Mouse (Mus musculus) stomach, embryonic 15.5 days (tissue): ENCODE measurements around the gene Spcs3. TPM values are rescaled to one million over a fixed set of nuclear protein-coding genes. Genes with fewer than 3 reads are reported as not detected.
A peak's percentile ranks its signal among the peaks of the same experiment; 100 is the strongest.
"Not testable (repeated sequence)": the region's sequence is repeated elsewhere in the genome, so short reads cannot be mapped to it uniquely, and the experiment has no call there.

ENCODE experiments used
- ATAC-seq: fragments of 200-750 bp; cut with Nextera tagmentation; 2 replicates; pipeline ENCODE4 v1.8.0; 2017; ENCODE audit warnings: low read depth, moderate number of reproducible peaks, moderate TSS enrichment; ENCODE audit not compliant: insufficient read depth, low FRiP score
- H3K27ac ChIP-seq: fragments of 300-500 bp; sonication (generic); 2 replicates; pipeline ENCODE4 v1.5.1; 2015; ENCODE audit warnings: mild to moderate bottlenecking, inconsistent platforms
- H3K27me3 ChIP-seq: fragments of 300-500 bp; sonication (generic); replicated peaks from 2 replicates; pipeline ENCODE4 v1.6.1; 2015; ENCODE audit warnings: inconsistent platforms
- H3K36me3 ChIP-seq: fragments of 300-500 bp; sonication (generic); 2 replicates; pipeline ENCODE4 v1.6.1; 2015; ENCODE audit warnings: inconsistent platforms
- H3K4me1 ChIP-seq: fragments of 300-500 bp; sonication (generic); 2 replicates; pipeline ENCODE4 v1.6.1; 2015; ENCODE audit warnings: inconsistent platforms
- H3K4me2 ChIP-seq: fragments of 300-500 bp; sonication (generic); 2 replicates; pipeline ENCODE4 v1.6.1; 2015; ENCODE audit warnings: mild to moderate bottlenecking, inconsistent platforms
- H3K4me3 ChIP-seq: fragments of 300-500 bp; sonication (generic); replicated peaks from 2 replicates; pipeline ENCODE4 v1.5.1; 2015; ENCODE audit warnings: inconsistent platforms
- H3K9ac ChIP-seq: fragments of 300-500 bp; sonication (generic); 2 replicates; pipeline ENCODE4 v1.6.1; 2015; ENCODE audit warnings: inconsistent platforms
- H3K9me3 ChIP-seq: fragments of 300-500 bp; sonication (generic); 2 replicates; pipeline ENCODE4 v1.6.1; 2016; ENCODE audit warnings: inconsistent platforms
- WGBS: fragments of 180-500 bp; shearing (Covaris S2); methylation state at CpG from one replicate; pipeline ENCODE4 v1.1.7; 2015; 5-methylcytosine and 5-hydroxymethylcytosine counted together
- polyA plus RNA-seq: library from polyadenylated mRNA; unstranded; fragments of >200 nt; fragmentation: Nextera tagmentation; extraction: Ambion mirVana; gene quantifications from 2 replicates; pipeline ENCODE4 v1.2.1, GENCODE M21; 2015

The Spcs3 gene
- polyA plus RNA-seq, 1 experiment from 2014 or later: 101 TPM

GRCm38 (mm10) chr8:54535172-54535571 is 5.4 kb upstream of the Spcs3 start:
- H3K4me1 ChIP-seq: no peaks in the 10 kb centered on the region
- no peaks in the 10 kb centered on the region for H3K9me3 ChIP-seq
- no peaks in the 10 kb centered on the region for H3K27me3 ChIP-seq
- no peak overlapping the region for H3K9ac ChIP-seq
- H3K4me2 ChIP-seq: no peak overlapping the region
- ATAC-seq: no peak
- no peak overlapping the region for H3K27ac ChIP-seq
- 91% methylated on average over 5 of the region's 5 CpGs for WGBS
- no peak overlapping the region for H3K4me3 ChIP-seq
- H3K36me3 ChIP-seq: no peaks in the 10 kb centered on the region

GRCm38 (mm10) chr8:54528571-54528970 is 1.2 kb downstream of the Spcs3 start:
- no peaks in the 10 kb centered on the region for H3K27me3 ChIP-seq
- WGBS: 26% methylated on average over 7 of the region's 7 CpGs
- H3K4me3 ChIP-seq: peak overlapping the region; percentile 88
- peaks cover 6% of the 10 kb centered on the region for H3K4me1 ChIP-seq
- H3K27ac ChIP-seq: no peak overlapping the region
- no peaks in the 10 kb centered on the region for H3K9me3 ChIP-seq
- 0 out of 2 replicates have a peak, but pooled peaks cover 5% of the 10 kb centered on the region for H3K36me3 ChIP-seq
- H3K9ac ChIP-seq: peak overlapping the region; percentile 78; the same call in 1 of the 2 replicates
- peak overlapping the region; percentile 58 for H3K4me2 ChIP-seq
- no peak for ATAC-seq

- Histone ChIP-seq H3K9ac (no peak overlapping the region), H3K4me1 (peaks cover 6% of the 10 kb centered on the region), H3K36me3 (peaks cover 5% of the 10 kb centered on the region; the same call in 1 of the 2 replicates), H3K4me2 (no peak overlapping the region), H3K9me3 (no peaks in the 10 kb centered on the region), H3K4me3 (no peak overlapping the region), H3K27ac (no peak overlapping the region), H3K27me3 (no peaks in the 10 kb centered on the region)
- ATAC-seq: no peak
- 95% methylated on average over 6 of the region's 6 CpGs for WGBS
Measured at GRCm38 (mm10) chr8:54526700-54527099, 3.1 kb downstream of the Spcs3 start.

GRCm38 (mm10) chr8:54525606-54526005 is 4.2 kb downstream of the Spcs3 start:
- H3K9ac ChIP-seq: no peak overlapping the region
- H3K36me3 ChIP-seq: peaks cover 5% of the 10 kb centered on the region; the same call in 1 of the 2 replicates
- no peaks in the 10 kb centered on the region for H3K27me3 ChIP-seq
- no peak for ATAC-seq
- H3K9me3 ChIP-seq: no peaks in the 10 kb centered on the region
- WGBS: 80% methylated on average over 2 of the region's 2 CpGs
- H3K4me3 ChIP-seq: no peak overlapping the region
- peaks cover 6% of the 10 kb centered on the region for H3K4me1 ChIP-seq
- H3K4me2 ChIP-seq: no peak overlapping the region
- H3K27ac ChIP-seq: no peak overlapping the region

GRCm38 (mm10) chr8:54520516-54520915 is 9.3 kb downstream of the Spcs3 start:
- Histone ChIP-seq H3K4me3 (no peak overlapping the region), H3K36me3 (no peaks in the 10 kb centered on the region; the same call in 1 of the 2 replicates), H3K27me3 (no peaks in the 10 kb centered on the region), H3K4me1 (no peaks in the 10 kb centered on the region), H3K27ac (no peak overlapping the region), H3K9me3 (no peaks in the 10 kb centered on the region), H3K9ac (no peak overlapping the region), H3K4me2 (no peak overlapping the region)
- WGBS: 68% methylated on average over 4 of the region's 4 CpGs
- no peak for ATAC-seq

GRCm38 (mm10) chr8:54518756-54519460 is 10.9 kb downstream of the Spcs3 start:
- Histone ChIP-seq H3K27me3 (no peaks in the 10 kb centered on the region), H3K36me3 (no peaks in the 10 kb centered on the region; the same call in 1 of the 2 replicates), H3K4me1 (no peaks in the 10 kb centered on the region), H3K9me3 (no peaks in the 10 kb centered on the region), H3K27ac (no peak overlapping the region), H3K4me2 (no peak overlapping the region), H3K4me3 (no peak overlapping the region), H3K9ac (no peak overlapping the region)
- 76% methylated on average over 10 of the region's 10 CpGs for WGBS
- ATAC-seq: no peak

- not testable (repeated sequence) for H3K36me3 ChIP-seq, H3K4me3 ChIP-seq, H3K27ac ChIP-seq, H3K4me2 ChIP-seq, ATAC-seq, H3K4me1 ChIP-seq, H3K9me3 ChIP-seq, H3K9ac ChIP-seq, H3K27me3 ChIP-seq
- 82% methylated on average over 5 of the region's 5 CpGs for WGBS
Measured at GRCm38 (mm10) chr8:54512200-54512599, 17.6 kb downstream of the Spcs3 start.

GRCm38 (mm10) chr8:54511791-54512190 is 18.0 kb downstream of the Spcs3 start:
- Histone ChIP-seq H3K27ac (no peak overlapping the region), H3K4me1 (no peaks in the 10 kb centered on the region), H3K9me3 (no peaks in the 10 kb centered on the region), H3K4me3 (no peak overlapping the region), H3K9ac (no peak overlapping the region), H3K36me3 (no peaks in the 10 kb centered on the region), H3K27me3 (no peaks in the 10 kb centered on the region), H3K4me2 (no peak overlapping the region)
- 77% methylated on average over 3 of the region's 3 CpGs for WGBS
- ATAC-seq: no peak

GRCm38 (mm10) chr8:54509221-54509721 is 20.5 kb downstream of the Spcs3 start:
- 3% methylated on average over 10 of the region's 10 CpGs for WGBS
- Histone ChIP-seq H3K4me3 (peak overlapping the region; percentile 22), H3K4me2 (peak overlapping the region; percentile 48), H3K27me3 (no peaks in the 10 kb centered on the region), H3K9ac (no peak overlapping the region), H3K9me3 (no peaks in the 10 kb centered on the region), H3K27ac (no peak overlapping the region), H3K36me3 (no peaks in the 10 kb centered on the region), H3K4me1 (no peaks in the 10 kb centered on the region)
- peak; percentile 41; the same call in 1 of the 2 replicates for ATAC-seq

GRCm38 (mm10) chr8:54508814-54509213 is 21.0 kb downstream of the Spcs3 start:
- no peaks in the 10 kb centered on the region for H3K36me3 ChIP-seq
- H3K27me3 ChIP-seq: no peaks in the 10 kb centered on the region
- peak overlapping the region; percentile 26 for H3K4me3 ChIP-seq
- ATAC-seq: no peak
- no peak overlapping the region for H3K27ac ChIP-seq
- no peaks in the 10 kb centered on the region for H3K4me1 ChIP-seq
- H3K9me3 ChIP-seq: no peaks in the 10 kb centered on the region
- H3K9ac ChIP-seq: no peak overlapping the region
- H3K4me2 ChIP-seq: peak overlapping the region; percentile 48
- 5% methylated on average over 5 of the region's 11 CpGs for WGBS

GRCm38 (mm10) chr8:54508096-54508456 is 21.7 kb downstream of the Spcs3 start:
- Histone ChIP-seq H3K27ac (no peak overlapping the region), H3K9me3 (no peaks in the 10 kb centered on the region), H3K36me3 (no peaks in the 10 kb centered on the region), H3K4me1 (no peaks in the 10 kb centered on the region), H3K27me3 (no peaks in the 10 kb centered on the region), H3K4me2 (no peak overlapping the region), H3K4me3 (no peak overlapping the region), H3K9ac (no peak overlapping the region)
- 17% methylated on average over 1 of the region's 1 CpGs for WGBS
- ATAC-seq: no peak

GRCm38 (mm10) chr8:54507428-54508095 is 22.2 kb downstream of the Spcs3 start:
- Histone ChIP-seq H3K4me2 (no peak overlapping the region), H3K9me3 (no peaks in the 10 kb centered on the region), H3K4me1 (no peaks in the 10 kb centered on the region), H3K9ac (no peak overlapping the region), H3K36me3 (no peaks in the 10 kb centered on the region), H3K27ac (no peak overlapping the region), H3K27me3 (no peaks in the 10 kb centered on the region), H3K4me3 (no peak overlapping the region)
- WGBS: 30% methylated on average over 6 of the region's 6 CpGs
- no peak for ATAC-seq
